Mouse (Mus musculus) hindbrain, embryonic 11.5 days (tissue): ENCODE measurements around the gene Lclat1. TPM values are rescaled to one million over a fixed set of nuclear protein-coding genes. Genes with fewer than 3 reads are reported as not detected.
"Not testable (repeated sequence)": the region's sequence is repeated elsewhere in the genome, so short reads cannot be mapped to it uniquely, and the experiment has no call there.

ENCODE experiments used
- ATAC-seq: fragments of 200-750 bp; cut with Nextera tagmentation; 2 replicates; pipeline ENCODE4 v1.8.0; 2017; ENCODE audit warnings: mild to moderate bottlenecking, moderate TSS enrichment, moderate library complexity; ENCODE audit not compliant: low FRiP score
- DNase-seq: peaks from one replicate; pipeline ENCODE4 v3.0.0-alpha.2; 2015; ENCODE audit warnings: low spot score
- H3K27ac ChIP-seq: fragments of 300-500 bp; sonication (generic); 2 replicates; pipeline ENCODE4 v1.5.1; 2014; ENCODE audit warnings: mild to moderate bottlenecking, low read depth, low read length
- H3K27me3 ChIP-seq: fragments of 300-500 bp; sonication (generic); 2 replicates; pipeline ENCODE4 v1.6.1; 2014; ENCODE audit warnings: mild to moderate bottlenecking, low read length, moderate library complexity, mixed read lengths; ENCODE audit not compliant: control insufficient read depth, insufficient read depth
- H3K36me3 ChIP-seq: fragments of 300-500 bp; sonication (generic); 2 replicates; pipeline ENCODE4 v1.6.1; 2014; ENCODE audit warnings: mild to moderate bottlenecking, low read length, moderate library complexity, mixed read lengths; ENCODE audit not compliant: control insufficient read depth, insufficient read depth
- H3K4me1 ChIP-seq: fragments of 300-500 bp; sonication (generic); replicated peaks from 2 replicates; pipeline ENCODE4 v1.6.1; 2014; ENCODE audit warnings: low read length, mixed read lengths; ENCODE audit not compliant: control insufficient read depth, insufficient read depth
- H3K4me2 ChIP-seq: fragments of 300-500 bp; sonication (generic); replicated peaks from 2 replicates; pipeline ENCODE4 v1.6.1; 2014; ENCODE audit warnings: mild to moderate bottlenecking, low read depth, low read length
- H3K4me3 ChIP-seq: fragments of 300-500 bp; sonication (generic); 2 replicates; pipeline ENCODE4 v1.5.1; 2014; ENCODE audit warnings: low read depth, low read length
- H3K9ac ChIP-seq: fragments of 300-500 bp; sonication (generic); 2 replicates; pipeline ENCODE4 v1.6.1; 2014; ENCODE audit warnings: low read depth, low read length
- H3K9me3 ChIP-seq: fragments of 300-500 bp; sonication (generic); 2 replicates; pipeline ENCODE4 v1.6.1; 2016; ENCODE audit warnings: low read length; ENCODE audit not compliant: control insufficient read depth
- WGBS: fragments of 180-500 bp; shearing (Covaris S2); extraction: QIAGEN DNeasy Blood & Tissue Kit; methylation state at CpG from one replicate; pipeline ENCODE4 v1.1.7; 2014; 5-methylcytosine and 5-hydroxymethylcytosine counted together
- polyA plus RNA-seq: library from polyadenylated mRNA; unstranded; fragments of >200 nt; fragmentation: Nextera tagmentation; extraction: Ambion mirVana; gene quantifications from 2 replicates; pipeline ENCODE4 v1.2.1, GENCODE M21; 2014

Gene Lclat1
- polyA plus RNA-seq, 1 experiment from 2014 or later = 16.7 TPM

GRCm38 (mm10) chr17:73142445-73142844 is 34.7 kb downstream of the Lclat1 start:
- DNase-seq (no peak), ATAC-seq (no peak)
- H3K4me2 ChIP-seq = no peak overlapping the region
- H3K36me3 ChIP-seq = no peaks in the 10 kb centered on the region
- no peak overlapping the region for H3K27ac ChIP-seq
- H3K4me3 ChIP-seq = no peak overlapping the region
- no peaks in the 10 kb centered on the region for H3K4me1 ChIP-seq
- H3K9ac ChIP-seq = no peak overlapping the region
- H3K9me3 ChIP-seq = no peaks in the 10 kb centered on the region
- H3K27me3 ChIP-seq = no peaks in the 10 kb centered on the region
- 80% methylated on average over 2 of the region's 2 CpGs for WGBS

- ATAC-seq = no peak
- WGBS = 89% methylated on average over 2 of the region's 2 CpGs
These were observed 37.6 kb downstream of the Lclat1 start for GRCm38 (mm10) chr17:73145426-73145825.

DNA sequence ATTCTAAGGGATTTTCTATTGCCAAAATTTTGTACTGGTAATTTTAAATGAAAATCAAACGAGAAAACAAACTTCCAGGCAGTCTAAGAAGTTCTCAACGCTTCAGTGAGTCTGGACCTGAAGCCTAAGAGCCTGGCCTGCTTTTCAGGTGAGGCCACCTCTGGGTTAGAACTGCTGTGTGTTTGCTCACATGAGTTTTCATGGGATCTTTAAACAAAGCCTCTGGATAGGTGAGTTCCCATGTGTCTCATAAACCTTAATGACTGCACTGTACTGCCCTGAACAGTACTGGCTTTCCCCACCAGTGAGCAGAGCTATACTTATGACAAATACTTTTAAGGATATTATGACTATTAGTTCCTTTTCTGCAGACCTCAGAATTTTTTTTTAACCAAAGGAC is 40.8 kb downstream of the Lclat1 start:
- Histone ChIP-seq H3K4me1 (no peaks in the 10 kb centered on the region), H3K4me3 (no peak overlapping the region), H3K27me3 (no peaks in the 10 kb centered on the region), H3K36me3 (no peaks in the 10 kb centered on the region), H3K9ac (no peak overlapping the region), H3K4me2 (no peak overlapping the region), H3K27ac (no peak overlapping the region), H3K9me3 (no peaks in the 10 kb centered on the region)
- 89% methylated on average over 2 of the region's 2 CpGs for WGBS
- ATAC-seq (no peak), DNase-seq (no peak)

More at GRCm38 (mm10) chr17:73145426-73145825, 37.6 kb downstream of the Lclat1 start:
- Histone ChIP-seq H3K4me3 (no peak overlapping the region), H3K9ac (no peak overlapping the region), H3K27me3 (no peaks in the 10 kb centered on the region), H3K4me1 (no peaks in the 10 kb centered on the region), H3K27ac (no peak overlapping the region), H3K4me2 (no peak overlapping the region), H3K36me3 (no peaks in the 10 kb centered on the region), H3K9me3 (no peaks in the 10 kb centered on the region)
- DNase-seq = no peak

DNA sequence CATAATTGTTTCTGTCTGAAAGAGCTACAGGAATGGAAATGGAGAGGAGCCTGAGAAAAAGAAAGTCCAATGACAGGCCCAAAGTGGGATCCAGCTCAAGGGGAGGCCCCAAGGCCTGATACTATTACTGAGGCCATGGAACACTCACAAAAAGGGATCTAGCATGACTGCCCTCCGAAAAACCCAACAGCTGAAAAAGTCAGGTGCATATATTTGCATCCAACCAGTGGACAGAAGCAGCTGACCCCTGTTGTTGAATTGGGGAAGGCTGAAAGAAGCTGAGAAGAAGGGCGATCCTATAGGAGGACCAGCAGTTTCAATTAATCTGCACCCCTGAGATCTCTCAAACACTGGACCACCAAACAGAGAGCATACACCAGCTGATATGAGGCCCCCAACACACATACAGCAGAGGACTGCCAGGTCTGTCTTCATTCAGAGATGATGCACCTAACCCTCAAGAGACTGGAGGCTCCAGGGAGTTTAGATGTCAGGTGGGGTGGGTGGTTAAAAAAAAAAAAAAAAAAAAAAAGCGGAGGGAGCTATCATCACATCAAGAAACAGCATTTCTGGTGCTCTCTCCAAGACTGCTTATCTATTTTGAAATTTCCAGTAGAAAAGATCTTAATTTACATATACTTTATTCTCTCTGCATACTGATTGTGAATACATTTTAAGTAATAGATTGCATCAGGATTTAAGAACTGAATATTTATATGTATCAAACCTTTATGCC is 45.2 kb downstream of the Lclat1 start:
- not testable (repeated sequence) for H3K4me3 ChIP-seq, H3K4me1 ChIP-seq, ATAC-seq, H3K9me3 ChIP-seq, H3K27me3 ChIP-seq, H3K36me3 ChIP-seq, DNase-seq, H3K4me2 ChIP-seq, H3K27ac ChIP-seq, H3K9ac ChIP-seq
- WGBS = 88% methylated on average over 3 of the region's 3 CpGs

GRCm38 (mm10) chr17:73153672-73154071 is 45.9 kb downstream of the Lclat1 start:
- no peak overlapping the region for H3K9ac ChIP-seq
- H3K4me2 ChIP-seq = no peak overlapping the region
- no peak overlapping the region for H3K4me3 ChIP-seq
- H3K27ac ChIP-seq = no peak overlapping the region
- H3K9me3 ChIP-seq = no peaks in the 10 kb centered on the region
- 85% methylated on average over 2 of the region's 2 CpGs for WGBS
- no peaks in the 10 kb centered on the region for H3K4me1 ChIP-seq
- ATAC-seq = no peak
- no peak for DNase-seq
- H3K27me3 ChIP-seq = no peaks in the 10 kb centered on the region
- H3K36me3 ChIP-seq = no peaks in the 10 kb centered on the region

DNA sequence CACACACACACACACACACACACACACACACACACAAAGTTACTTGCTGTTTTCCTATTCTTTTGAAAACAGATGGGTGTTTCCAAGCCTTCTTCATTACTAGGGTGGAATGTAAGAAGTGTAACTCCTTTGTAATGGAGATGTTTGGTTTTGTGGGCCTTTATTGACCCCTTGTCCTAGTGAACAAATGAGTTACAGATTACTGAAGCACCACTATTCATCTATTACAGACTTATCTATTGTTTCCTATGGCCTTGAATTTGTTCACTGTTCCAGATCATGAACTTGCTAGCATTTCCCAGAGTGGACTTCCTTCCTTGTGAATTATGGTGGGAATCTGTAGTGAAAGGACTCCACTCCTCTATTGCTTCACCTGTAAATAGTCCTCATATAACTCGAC is 48.8 kb downstream of the Lclat1 start:
- Histone ChIP-seq H3K27me3 (no peaks in the 10 kb centered on the region), H3K9me3 (no peaks in the 10 kb centered on the region), H3K4me1 (no peaks in the 10 kb centered on the region), H3K9ac (no peak overlapping the region), H3K36me3 (no peaks in the 10 kb centered on the region), H3K4me3 (no peak overlapping the region), H3K4me2 (no peak overlapping the region), H3K27ac (no peak overlapping the region)
- DNase-seq (no peak), ATAC-seq (no peak)
- WGBS = 81% methylated on average over 1 of the region's 1 CpGs

GRCm38 (mm10) chr17:73161795-73162194 is 54.0 kb downstream of the Lclat1 start:
- 84% methylated on average over 6 of the region's 6 CpGs for WGBS

DNA sequence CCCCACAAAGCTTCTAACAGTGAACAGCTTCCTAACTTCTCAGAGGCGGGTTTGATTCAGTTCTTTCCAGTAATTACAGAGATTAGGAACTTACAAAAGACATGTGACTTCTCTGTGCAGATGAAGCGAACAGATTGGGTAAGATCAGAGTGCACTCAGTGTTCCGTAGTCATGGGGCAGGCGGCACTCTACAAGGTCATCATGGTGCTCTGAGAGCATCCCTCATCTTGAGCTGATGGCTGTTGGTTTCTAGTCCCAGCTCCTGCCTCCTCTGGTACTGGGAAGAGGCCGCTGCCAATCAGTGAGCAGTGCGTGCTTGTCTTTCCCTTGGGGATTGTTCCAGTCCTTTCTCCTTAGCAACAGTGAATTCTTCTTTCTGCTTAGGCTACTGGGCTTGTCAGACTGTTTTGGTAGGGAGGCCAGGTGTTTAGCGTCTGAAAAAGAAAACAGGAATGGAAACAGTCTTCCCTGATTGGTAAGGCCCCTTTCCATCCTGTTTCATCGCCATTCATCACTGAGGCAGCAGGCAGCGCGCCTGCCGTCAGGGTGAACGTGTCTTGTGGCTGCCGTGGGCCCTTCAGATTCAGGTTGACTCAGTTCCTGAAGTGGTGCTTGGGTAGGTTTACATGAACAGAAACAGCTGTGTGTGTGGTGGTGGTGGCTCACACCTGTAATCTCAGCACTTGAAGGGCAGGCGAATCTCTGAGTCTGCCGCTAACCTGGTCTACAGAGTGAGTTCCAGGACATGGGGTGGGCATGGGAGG is 54.8 kb downstream of the Lclat1 start:
- Histone ChIP-seq H3K9ac (no peak overlapping the region), H3K27me3 (no peaks in the 10 kb centered on the region), H3K4me2 (no peak overlapping the region), H3K4me3 (no peak overlapping the region), H3K27ac (no peak overlapping the region), H3K36me3 (no peaks in the 10 kb centered on the region), H3K9me3 (no peaks in the 10 kb centered on the region), H3K4me1 (no peaks in the 10 kb centered on the region)
- DNase-seq (no peak), ATAC-seq (no peak)
- 86% methylated on average over 15 of the region's 15 CpGs for WGBS

More at GRCm38 (mm10) chr17:73161795-73162194, 54.0 kb downstream of the Lclat1 start:
- no peak overlapping the region for H3K9ac ChIP-seq
- H3K27me3 ChIP-seq = no peaks in the 10 kb centered on the region
- DNase-seq = no peak
- no peaks in the 10 kb centered on the region for H3K4me1 ChIP-seq
- H3K4me2 ChIP-seq = no peak overlapping the region
- ATAC-seq = no peak
- no peaks in the 10 kb centered on the region for H3K9me3 ChIP-seq
- H3K27ac ChIP-seq = no peak overlapping the region
- no peaks in the 10 kb centered on the region for H3K36me3 ChIP-seq
- no peak overlapping the region for H3K4me3 ChIP-seq

GRCm38 (mm10) chr17:73163597-73163996 is 55.8 kb downstream of the Lclat1 start:
- Histone ChIP-seq H3K4me3 (no peak overlapping the region), H3K4me1 (no peaks in the 10 kb centered on the region), H3K9ac (no peak overlapping the region), H3K27me3 (no peaks in the 10 kb centered on the region), H3K36me3 (no peaks in the 10 kb centered on the region), H3K4me2 (no peak overlapping the region), H3K9me3 (no peaks in the 10 kb centered on the region), H3K27ac (no peak overlapping the region)
- DNase-seq = no peak
- WGBS = 71% methylated on average over 3 of the region's 3 CpGs
- ATAC-seq = no peak
